Comparison of ENCODE assay signal across 13 mouse cellular contexts in genomic region chr10:82908526-82908925, GRCm38 (mm10). TPM values are rescaled to one million over a fixed set of nuclear protein-coding genes. Genes with fewer than 3 reads are reported as not detected.
DNase-seq lines count a peak whose midpoint lies in the region; ATAC-seq lines count a peak whose summit lies in the region.
"Had no signal": no experiment of that assay in that cellular context is flagged by ENCODE, and none has a peak within 500 bp of the region (broad histone marks: within the 10 kb centered on the region; RNA-seq: fewer than 3 reads in every experiment).

No protein-coding gene starts in this region.

- H3K27ac ChIP-seq in heart, embryonic 13.5 days (replicated peaks): no peak overlapping the region
- H3K27ac ChIP-seq in embryonic facial prominence, embryonic 15.5 days (replicated peaks): no peak overlapping the region
- H3K27ac ChIP-seq: forebrain, embryonic 12.5 days; heart, adult 2 months; hindbrain, embryonic 10.5 days; hindbrain, embryonic 14.5 days; intestine, embryonic 15.5 days had no signal

- no peak overlapping the region for H3K9ac ChIP-seq in heart, embryonic 13.5 days
- H3K9ac ChIP-seq in embryonic facial prominence, embryonic 15.5 days: no peak overlapping the region
- H3K9ac ChIP-seq: forebrain, embryonic 12.5 days; heart, embryonic 12.5 days; hindbrain, embryonic 14.5 days; intestine, embryonic 15.5 days had no signal

- H3K27me3 ChIP-seq in heart, embryonic 13.5 days (replicated peaks): peaks cover 25% of the 10 kb centered on the region; the same call in 1 of the 2 replicates
- no peaks in the 10 kb centered on the region for H3K27me3 ChIP-seq in embryonic facial prominence, embryonic 15.5 days
- H3K27me3 ChIP-seq: intestine, embryonic 15.5 days had no signal

- H3K4me2 ChIP-seq in heart, embryonic 13.5 days: peak overlapping the region; percentile 33; the same call in 1 of the 2 replicates
- H3K4me2 ChIP-seq in embryonic facial prominence, embryonic 15.5 days (replicated peaks): peak overlapping the region; percentile 32; the same call in 1 of the 2 replicates
- H3K4me2 ChIP-seq: forebrain, embryonic 12.5 days; hindbrain, embryonic 14.5 days had no signal

- ATAC-seq in heart, embryonic 13.5 days (ENCODE audit: extremely low read depth, insufficient number of reproducible peaks, low FRiP score, low TSS enrichment): no peak
- ATAC-seq in embryonic facial prominence, embryonic 15.5 days (ENCODE audit: insufficient number of reproducible peaks, low FRiP score, low TSS enrichment, low read depth): no peak
- ATAC-seq in activated CD4-positive, CD25-positive, alpha-beta regulatory T cell, adult 4 months: no peak

- H3K4me1 ChIP-seq in heart, embryonic 13.5 days: peaks cover 11% of the 10 kb centered on the region
- peaks cover 4% of the 10 kb centered on the region; the same call in 1 of the 2 replicates for H3K4me1 ChIP-seq in embryonic facial prominence, embryonic 15.5 days

- no peak for DNase-seq in heart, postnatal 10 days
- peak; percentile 9 for DNase-seq in right cerebral cortex, postnatal 25 days
- DNase-seq in right cerebral cortex, postnatal 36 days (ENCODE audit: low spot score in 2 of 2): no peak

- no peak overlapping the region for H3K4me3 ChIP-seq in heart, embryonic 13.5 days
- no peak overlapping the region for H3K4me3 ChIP-seq in embryonic facial prominence, embryonic 15.5 days (replicated peaks)
- H3K4me3 ChIP-seq: forebrain, embryonic 12.5 days; heart, adult 2 months; heart, embryonic 12.5 days; hindbrain, embryonic 10.5 days; intestine, embryonic 15.5 days had no signal

- no peaks in the 10 kb centered on the region for H3K36me3 ChIP-seq in heart, embryonic 13.5 days
- H3K36me3 ChIP-seq in embryonic facial prominence, embryonic 15.5 days: no peaks in the 10 kb centered on the region
- H3K36me3 ChIP-seq: forebrain, embryonic 12.5 days; G1E; heart, embryonic 12.5 days; hindbrain, embryonic 10.5 days; intestine, embryonic 15.5 days had no signal

- no peaks in the 10 kb centered on the region for H3K9me3 ChIP-seq in heart, embryonic 13.5 days
- H3K9me3 ChIP-seq in embryonic facial prominence, embryonic 15.5 days (replicated peaks): no peaks in the 10 kb centered on the region
- H3K9me3 ChIP-seq: forebrain, embryonic 12.5 days; G1E; heart, embryonic 12.5 days; hindbrain, embryonic 10.5 days; intestine, embryonic 15.5 days had no signal

- intact Hi-C loops in heart, postnatal 10 days (cut with DNase I): loop anchor here (2.0 to 10.0 kb wide), 3 partner anchors 292 to 869 kb away; no protein-coding TSS in a partner anchor

- 61% methylated on average over 7 of the region's 7 CpGs for WGBS in heart, embryonic 13.5 days
- WGBS in embryonic facial prominence, embryonic 15.5 days: 57% methylated on average over 7 of the region's 7 CpGs

RNA-seq across cellular contexts. Expression of gene Eid3, which starts 42.1 kb away (rescaled TPM):
- polyA plus RNA-seq in heart, embryonic 13.5 days (2015; fragmentation: Nextera tagmentation; extraction: Ambion mirVana): 0.22 and 0.36 TPM in 2 replicates
- 1 to 10 TPM in 1 of 2 experiments, under 1 TPM in 1; 0.60 to 1.8 TPM for total RNA-seq in heart, postnatal 10 days (2021)
- polyA plus RNA-seq in embryonic facial prominence, embryonic 15.5 days (2015; fragmentation: Nextera tagmentation; extraction: Ambion mirVana): 0.55 and 0.65 TPM in 2 replicates
- polyA plus RNA-seq in activated CD4-positive, CD25-positive, alpha-beta regulatory T cell, adult 4 months (2017; shearing (Covaris generic)): 1 to 10 TPM in 1 of 2 experiments, under 1 TPM in 1; 0.76 to 1.2 TPM
